Mouse (Mus musculus) thymus, adult 18-20 months (tissue): ENCODE data around the gene Defb36.

Experiments
- DNase-seq, 2 experiments: peaks; one replicate each; pipeline ENCODE4 v3.0.0; 2022; ENCODE audit warnings: mixed read lengths in 2 of 2

The Defb36 gene

DNA sequence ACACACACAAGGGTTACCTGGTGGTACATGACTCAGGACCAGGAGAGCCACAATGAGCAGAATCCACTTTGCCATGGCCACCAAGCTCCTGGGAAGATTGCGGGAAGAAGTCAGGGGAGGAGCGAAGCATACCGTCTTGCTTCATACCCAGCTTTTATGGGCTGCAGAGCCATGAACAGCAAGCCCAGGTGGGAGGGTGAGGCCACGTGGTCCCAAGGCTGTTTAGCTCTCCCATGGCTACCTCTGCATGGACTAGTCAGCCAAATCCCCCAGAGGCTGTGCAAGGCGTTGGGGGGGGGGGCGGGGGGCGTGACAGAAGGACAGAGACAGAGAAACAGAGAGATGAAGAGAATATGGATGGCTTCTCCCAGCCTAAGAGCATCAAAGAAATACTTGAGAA lies 18.8 kb downstream of the Defb36 start, which contains the start of gene Defb25:
Defb25 (minus strand) TSS at position 101 of the 400 bp plus-strand sequence.
- no peak for DNase-seq

DNA sequence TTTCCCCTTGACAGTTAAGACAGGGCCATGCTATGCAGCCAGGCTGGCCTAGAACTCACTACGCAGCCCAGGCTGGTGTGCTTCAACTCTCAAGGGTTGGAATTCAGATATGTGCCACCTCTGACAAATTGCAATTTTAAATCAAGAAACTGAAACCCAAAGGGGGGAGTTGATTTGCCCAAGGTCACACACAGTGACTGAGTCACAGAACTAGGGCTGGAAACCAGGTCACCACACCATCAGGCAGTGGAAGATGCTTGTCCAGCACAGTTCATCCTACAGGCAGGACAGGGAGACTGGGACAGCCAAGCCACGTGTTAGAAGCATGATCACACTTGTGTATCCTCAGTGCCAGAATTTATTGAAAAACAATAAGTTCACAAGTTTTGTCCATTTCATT lies 20.4 kb downstream of the Defb36 start:
- no peak for DNase-seq

DNA sequence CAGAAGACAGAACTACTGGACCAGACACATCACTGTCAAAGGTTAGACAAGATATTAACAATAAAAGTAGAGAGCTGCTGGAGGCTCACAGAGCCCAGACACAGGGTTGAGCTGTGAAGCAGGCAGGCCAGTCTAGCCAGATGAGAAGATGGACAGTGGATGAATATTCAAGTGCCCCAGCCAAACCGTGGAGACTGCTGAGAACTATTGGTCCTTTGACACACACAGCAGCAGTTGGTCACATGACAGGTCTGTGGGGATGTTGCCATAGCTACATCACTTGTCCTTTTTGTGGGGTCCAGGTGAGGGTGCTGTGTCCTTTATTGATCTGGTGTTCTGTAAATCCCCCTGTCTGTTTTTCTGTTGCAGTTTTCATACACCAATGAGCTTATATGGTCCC lies 21.1 kb downstream of the Defb36 start:
- no peak for DNase-seq

DNA sequence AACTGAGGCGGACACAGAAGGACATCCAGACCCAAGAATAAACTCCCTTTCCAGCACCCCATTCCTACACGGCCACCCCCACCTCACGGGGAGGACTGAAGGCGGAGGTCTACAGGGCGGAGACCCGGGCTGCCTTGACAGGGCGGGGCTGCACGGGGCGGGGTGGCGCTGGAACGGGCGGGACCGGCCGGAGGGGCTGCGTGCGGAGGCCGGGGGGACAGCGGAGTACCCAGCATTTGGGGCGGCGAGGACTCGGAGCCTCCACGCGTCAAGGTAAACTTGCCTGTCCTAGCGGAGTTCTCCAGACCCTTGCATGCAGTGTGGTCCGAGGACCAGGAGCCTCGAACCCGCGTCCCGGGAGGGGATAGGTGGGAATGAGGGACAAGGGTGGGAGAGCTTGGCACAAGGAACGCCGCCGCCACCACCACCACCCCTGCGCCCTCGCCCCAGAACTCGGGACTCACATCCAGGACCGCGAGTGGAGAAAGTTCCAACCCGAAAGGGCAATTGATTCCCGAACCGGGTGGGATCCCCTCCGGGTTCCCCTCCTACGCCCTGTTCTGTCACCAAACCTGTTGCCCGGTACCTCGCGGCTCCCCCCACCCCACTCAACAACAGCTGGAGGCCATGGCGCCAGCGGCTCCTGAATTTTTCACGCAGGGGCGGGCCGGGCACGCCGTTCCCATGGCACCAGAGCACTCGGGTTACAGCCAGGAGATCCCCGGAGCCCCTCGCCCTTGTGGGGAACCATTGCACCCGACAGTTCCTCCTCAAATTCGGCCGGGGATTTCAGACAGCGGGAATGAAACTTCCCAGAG lies 22.9 kb downstream of the Defb36 start, which contains the start of gene Rem1:
Rem1 (plus strand) TSS at position 178 of the 818 bp plus-strand sequence.
- no peak for DNase-seq

DNA sequence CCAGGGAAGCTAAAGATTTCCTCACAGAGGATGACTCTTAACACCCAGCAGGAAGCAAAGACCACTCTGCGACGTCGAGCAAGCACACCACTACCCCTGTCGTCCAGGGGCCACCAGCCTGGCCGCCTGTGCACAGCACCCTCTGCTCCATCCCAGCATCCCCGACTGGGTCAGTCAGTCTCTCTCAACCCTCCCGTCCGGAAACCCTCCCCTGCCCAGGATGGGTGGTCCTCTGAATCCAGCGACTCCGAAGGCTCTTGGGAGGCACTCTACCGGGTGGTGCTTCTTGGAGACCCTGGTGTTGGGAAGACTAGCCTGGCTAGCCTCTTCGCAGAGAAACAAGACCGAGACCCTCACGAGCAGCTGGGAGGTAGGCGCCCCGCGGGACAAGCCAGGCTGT lies 23.9 kb downstream of the Defb36 start:
- DNase-seq, result no peak

DNA sequence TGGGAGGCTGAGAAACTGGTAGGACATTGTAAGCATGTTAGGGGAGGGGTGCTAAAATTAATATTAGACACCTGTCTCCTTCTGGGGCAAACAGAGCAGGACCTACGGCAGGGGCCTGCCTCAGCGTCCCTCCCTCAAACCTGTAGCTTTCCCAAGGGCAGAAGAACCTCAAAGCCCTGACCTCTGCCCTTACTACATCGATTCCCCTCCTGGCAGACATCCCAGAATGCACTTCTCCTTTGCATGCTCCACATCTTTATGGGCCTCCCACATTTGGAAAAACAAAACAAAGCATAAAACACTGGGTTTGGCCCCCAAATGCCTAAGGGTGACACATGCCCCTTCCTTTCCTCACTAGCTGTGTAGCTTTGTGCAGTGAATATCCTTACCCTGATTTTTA lies 25.1 kb downstream of the Defb36 start:
- DNase-seq, result no peak

DNA sequence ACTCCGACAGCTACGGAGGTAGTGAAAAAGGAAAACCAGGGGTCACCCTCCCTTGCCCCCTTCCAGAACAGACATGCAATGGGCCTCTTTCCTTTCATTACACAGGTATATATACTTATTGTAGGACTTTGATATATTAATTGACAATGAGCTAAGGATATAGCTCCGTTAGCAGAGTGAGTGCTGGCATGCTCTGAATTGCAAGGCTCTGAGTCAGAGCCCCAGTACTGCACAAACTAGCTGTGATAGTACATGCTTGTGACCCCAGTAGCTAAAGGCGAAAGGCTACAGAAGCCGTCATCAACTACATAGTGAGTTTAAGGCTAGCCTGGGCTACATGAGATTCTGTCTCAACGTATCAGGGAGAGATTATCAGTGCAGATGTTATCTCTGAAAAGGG lies 25.8 kb downstream of the Defb36 start:
- DNase-seq, result no peak

DNA sequence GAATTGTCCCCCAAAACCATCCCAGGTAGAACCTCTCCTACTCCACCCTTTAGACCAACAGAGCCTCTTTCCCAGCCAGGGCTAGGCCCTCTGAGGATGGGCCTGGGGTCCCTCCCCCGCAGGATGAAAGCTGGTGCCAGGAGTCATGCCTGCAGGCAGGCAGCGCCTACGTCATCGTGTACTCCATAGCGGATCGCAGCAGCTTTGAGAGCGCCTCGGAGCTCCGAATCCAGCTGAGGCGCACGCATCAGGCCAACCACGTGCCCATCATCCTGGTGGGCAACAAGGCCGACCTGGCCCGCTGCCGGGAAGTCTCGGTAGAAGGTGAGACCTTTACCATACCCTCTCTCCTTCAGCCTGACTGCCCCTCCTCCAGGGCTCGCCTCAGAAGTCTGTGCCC lies 29.2 kb downstream of the Defb36 start:
- no peak for DNase-seq

DNA sequence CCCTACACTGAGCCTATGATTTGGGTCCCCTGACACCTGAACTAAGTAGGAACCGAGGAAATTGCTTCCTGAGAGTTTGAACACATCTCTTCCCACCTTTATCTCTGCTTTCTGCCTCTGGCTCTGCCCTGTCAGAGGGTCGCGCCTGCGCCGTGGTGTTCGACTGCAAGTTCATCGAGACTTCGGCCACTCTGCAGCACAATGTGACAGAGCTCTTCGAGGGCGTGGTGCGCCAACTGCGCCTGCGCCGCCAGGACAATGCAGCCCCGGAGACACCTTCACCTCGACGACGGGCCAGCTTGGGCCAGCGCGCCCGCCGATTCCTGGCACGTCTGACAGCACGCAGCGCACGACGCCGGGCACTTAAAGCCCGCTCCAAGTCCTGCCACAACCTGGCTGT lies 30.2 kb downstream of the Defb36 start:
- DNase-seq, result no peak

DNA sequence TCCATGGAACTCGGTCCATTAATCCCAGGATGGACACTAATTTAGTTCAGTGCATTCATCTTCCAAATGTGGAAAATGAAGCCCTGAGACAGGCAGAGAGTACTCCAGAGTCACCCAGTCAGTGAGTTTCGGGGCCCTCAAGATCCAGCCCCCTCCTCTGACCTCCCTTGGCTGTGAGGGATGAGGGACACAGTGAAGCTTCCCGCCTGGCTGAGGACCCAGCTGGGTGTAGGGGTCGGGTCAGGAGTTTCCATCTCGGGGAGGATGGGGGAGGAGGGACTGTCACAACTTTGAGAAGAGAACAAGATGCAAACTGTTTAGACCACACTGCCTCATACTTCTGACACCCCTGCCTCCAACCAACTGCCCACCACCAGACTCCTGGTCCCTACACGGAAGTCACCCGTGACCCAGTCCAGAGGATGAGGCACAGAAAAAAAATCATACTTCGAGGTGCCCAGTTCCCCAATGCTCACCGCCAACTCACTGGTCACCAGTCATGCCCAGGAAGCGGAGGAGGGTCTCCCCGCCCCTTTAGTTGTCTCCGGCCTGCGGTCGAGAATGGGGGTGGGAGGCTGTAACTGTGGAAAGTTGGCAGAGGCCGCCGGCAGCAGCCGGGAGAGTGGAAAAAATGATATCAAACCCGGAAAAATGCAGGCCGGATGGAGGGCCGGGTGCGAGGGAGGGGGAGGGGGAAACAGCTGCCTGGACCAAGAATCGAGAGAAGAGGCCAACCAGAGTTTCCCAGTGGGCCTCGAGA lies 32.3 kb downstream of the Defb36 start:
- DNase-seq, result no peak

DNA sequence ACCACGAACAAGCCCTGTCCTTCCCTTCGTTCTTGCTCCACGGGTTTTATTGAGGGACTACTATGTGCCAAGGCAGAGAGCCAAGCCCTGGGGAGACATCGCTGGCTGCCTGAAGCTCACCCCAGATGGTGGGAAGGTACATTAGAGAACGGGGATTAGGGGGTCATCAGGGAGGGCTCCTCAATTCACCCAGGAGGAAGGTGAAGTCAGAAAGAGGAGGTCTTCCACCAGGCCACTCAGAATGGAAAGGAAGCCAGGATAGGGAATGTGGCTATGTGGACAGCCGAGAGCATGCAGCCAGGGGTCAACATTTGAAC lies 32.8 kb downstream of the Defb36 start:
- DNase-seq, result no peak

DNA sequence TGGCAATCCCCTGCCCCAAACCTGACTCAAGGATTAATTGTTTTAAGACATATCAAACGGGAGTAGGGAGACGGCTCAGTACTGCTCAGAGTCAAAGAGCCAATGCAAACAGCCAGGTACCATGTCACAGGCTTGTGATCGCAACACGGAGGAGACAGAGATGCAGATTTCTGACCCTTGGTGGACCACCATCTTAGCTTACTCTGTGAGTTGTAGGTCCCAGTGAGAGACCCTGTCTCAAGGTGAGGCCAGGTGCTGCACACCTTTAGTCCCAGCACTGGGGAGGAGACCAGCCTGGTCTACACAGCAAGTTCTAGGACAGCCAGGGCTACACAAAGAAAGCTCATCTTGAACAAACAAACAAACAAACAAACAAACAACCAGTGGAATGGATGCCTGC lies 33.3 kb downstream of the Defb36 start:
- DNase-seq, result no peak

DNA sequence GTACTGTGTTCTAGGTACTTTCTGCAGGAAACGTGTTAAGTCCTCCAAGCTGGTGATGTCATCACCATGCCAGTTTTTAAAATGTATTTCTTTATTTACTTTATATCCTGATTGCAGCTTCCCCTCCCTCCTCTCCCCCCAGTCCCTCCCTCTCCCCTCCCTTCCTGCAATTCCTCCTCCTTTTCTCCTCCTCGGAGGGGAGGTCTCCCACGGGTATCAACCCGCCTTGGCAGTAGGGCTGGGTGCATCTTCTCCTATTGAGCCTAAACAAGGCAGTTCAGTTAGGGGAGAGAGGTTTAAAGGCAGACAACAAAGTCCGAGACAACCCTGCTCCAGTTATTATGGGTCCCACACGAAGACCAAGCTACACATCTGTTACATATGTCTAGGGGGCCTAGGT lies 34.7 kb downstream of the Defb36 start:
- no peak for DNase-seq

DNA sequence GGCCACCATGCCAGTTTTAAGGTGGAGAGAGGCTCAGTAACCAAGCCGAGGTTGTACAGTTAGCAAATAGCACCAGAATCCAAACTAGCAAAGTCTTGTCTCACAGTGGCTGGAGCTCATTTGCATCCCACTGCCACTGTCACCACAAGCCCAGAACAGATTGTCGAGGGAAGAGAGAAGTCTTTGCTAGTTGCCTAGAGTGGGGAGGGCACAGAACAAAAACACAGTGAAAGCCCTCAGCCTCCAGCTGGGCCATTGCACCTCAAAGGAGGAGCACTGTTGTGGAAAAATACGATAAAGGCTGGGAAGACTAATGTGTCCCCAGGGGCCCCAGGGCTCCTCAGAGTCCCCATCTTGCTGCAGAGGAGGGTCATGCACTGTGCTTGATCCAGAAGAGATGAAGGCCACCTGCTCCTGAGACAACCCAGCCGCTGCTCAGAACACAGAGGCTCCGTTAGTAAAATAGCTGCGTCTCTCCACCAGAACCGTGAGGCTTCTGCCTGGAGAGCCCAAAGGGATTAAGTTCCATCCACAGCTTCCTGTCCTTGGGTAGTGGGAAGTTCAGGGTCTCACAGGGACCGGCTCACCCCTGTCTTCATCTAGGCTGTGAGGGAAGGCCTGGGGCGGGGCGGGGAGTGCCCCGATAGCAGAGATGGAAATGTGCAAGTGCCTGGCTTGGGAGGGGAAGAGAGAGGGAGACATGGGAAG lies 35.4 kb downstream of the Defb36 start:
- no peak for DNase-seq

DNA sequence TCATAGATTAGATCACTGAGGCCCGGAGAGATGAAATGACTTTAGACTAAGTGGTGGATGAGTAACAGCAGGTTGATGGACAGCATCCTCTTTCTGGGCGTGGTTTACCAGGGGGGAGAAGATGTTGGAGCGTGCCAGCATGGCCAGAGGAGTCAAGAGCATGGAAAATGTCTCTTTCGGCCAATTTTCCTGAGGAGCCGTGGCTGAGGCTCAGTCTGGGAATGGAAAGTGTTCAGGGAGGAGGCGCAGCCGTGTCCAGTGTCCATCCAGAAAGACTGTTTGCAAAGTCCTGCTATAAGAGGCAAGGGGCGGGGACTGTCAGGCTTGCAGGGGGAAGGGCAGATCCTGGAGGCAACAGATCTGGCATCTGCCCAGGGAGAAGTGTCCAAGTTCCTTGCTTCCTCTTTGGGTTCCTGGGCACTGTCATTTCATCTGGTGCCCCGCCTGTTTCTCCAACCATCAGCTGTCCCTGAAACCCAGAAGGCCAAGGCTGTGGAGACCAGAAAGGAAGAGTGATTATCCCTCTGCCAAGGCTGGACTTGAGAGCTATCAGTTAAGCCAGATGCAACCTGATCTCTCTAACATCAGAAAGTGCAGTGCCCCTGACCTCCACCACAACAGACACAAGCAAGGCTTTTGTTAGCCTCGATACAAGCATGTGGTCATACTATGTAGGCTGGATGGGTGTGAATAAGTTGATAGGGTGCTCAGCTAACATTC lies 48.9 kb downstream of the Defb36 start:
- DNase-seq, result no peak

DNA sequence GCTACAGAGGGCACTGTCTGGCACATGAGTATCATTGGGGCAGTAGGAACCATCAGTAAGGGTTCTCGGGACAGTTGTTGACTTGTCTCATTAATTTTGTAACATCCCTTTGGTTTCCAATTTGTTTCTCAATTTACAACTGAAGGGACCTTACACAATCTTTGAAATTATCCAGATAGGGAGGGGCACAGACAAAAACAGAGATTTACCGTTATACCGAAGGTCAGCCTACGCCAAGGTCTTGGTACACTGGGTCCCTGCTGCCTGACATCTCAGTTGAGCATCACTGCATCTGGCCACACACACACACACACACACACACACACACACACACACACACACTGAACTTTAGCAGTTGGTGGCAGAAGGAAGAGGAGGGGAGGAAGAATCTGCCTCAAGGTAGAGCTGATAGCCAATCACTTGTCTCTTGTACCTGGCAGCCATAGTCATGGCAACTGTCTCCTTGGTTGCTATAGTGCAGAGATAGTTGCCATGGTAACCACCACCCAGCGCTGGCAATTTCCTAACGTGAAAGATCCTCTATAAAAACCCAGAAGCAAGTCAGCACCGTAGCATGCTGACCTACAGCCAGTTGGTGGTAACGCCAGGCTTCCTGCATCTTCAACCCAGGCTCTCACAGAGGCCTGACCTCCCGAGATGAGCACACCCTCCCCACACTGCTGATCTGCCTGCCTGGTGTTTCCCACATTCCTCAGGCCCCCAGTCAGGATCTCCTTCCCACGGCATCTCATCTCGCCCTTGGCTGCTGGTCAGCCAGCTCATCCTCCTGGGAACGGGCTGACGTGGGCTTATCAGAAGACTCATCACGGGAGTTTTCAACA lies 50.0 kb downstream of the Defb36 start:
- no peak for DNase-seq

DNA sequence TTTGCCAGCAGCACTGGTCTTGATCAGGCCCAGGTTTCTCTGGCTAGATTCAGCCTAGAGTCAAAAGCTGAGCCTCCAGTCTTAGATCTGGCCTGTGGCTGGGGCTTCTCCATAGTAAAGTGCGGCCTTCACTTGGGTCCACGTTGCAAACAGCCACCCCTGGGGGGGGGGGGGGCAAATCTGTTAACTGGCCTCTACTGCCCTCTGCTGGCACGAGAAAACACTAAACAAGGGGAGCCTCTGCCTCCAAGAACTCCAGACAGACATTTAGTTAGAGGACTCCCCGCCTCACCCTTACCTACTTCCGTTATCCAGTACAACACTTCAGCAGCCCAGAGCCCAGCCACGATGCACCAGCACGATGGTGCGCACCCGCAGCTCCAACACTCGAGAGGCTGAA lies 53.3 kb downstream of the Defb36 start:
- DNase-seq, result no peak

DNA sequence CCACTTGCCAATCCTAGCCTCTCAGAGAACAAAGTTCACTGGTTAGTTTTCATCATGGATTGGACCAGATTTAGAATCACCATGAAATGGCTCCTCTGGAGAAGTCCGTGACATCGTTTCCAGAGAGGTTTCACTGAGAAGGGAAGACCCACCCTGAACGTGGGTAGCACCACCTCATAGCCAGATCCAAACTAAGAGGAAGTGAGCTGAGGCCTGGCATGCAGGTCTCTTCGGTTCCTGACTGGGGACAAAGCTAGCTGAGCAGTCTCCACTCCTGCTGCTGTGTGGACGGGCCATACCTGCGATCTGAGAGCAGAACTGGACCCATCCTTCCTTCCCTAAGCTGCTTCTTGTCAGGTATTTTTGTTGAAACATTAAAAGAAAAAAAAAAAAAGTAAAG lies 57.0 kb downstream of the Defb36 start:
- no peak for DNase-seq
